Mouse (Mus musculus): Measurements from ENCODE around the gene Dmrt2. TPM values are rescaled to one million over a fixed set of nuclear protein-coding genes. Genes with fewer than 3 reads are reported as not detected.

Gene Dmrt2
- total RNA-seq, 2 experiments from 2014 or later, result 4.5 to 8.8 TPM

GRCm38 (mm10) chr19:25714927-25715326 is 42.7 kb downstream of the Dmrt2 start:
- no peak for TF ChIP-seq CTCF (IDR thresholded peaks at IDR 0.05)
- Histone ChIP-seq H3K27ac (no peak overlapping the region), H3K4me3 (no peak overlapping the region)
- intact Hi-C loops (cut with DNase I), result no loop called here
- DNase-seq, result no peak

GRCm38 (mm10) chr19:25722616-25723015 is 50.4 kb downstream of the Dmrt2 start:
- no peak for DNase-seq
- H3K27ac ChIP-seq, result no peak overlapping the region
- no peak for TF ChIP-seq CTCF (IDR thresholded peaks at IDR 0.05)
- intact Hi-C loops (cut with DNase I), result no loop called here
- no peak overlapping the region for H3K4me3 ChIP-seq

Other genes starting within 250 kb of the Dmrt2 start
- gene Dmrt1, start 166.8 kb upstream of the Dmrt2 start, total RNA-seq (2021), result not detected
- gene Dmrt3, start 62.1 kb upstream of the Dmrt2 start, total RNA-seq (2021), result not detected

Measured in gastrocnemius, adult 2 months (tissue).